Mouse (Mus musculus) lung, postnatal 0 days (tissue): ENCODE measurements around the gene Gm10217.

Experiments
- CTCF ChIP-seq: IDR thresholded peaks from 2 replicates; pipeline ENCODE4 v1.5.1; 2016; ENCODE audit warnings: antibody characterized with exemption, mild to moderate bottlenecking
- EP300 ChIP-seq: IDR thresholded peaks from 2 replicates; pipeline ENCODE4 v1.6.1; 2016; ENCODE audit warnings: antibody characterized with exemption, mild to moderate bottlenecking, control low read depth

DNA sequence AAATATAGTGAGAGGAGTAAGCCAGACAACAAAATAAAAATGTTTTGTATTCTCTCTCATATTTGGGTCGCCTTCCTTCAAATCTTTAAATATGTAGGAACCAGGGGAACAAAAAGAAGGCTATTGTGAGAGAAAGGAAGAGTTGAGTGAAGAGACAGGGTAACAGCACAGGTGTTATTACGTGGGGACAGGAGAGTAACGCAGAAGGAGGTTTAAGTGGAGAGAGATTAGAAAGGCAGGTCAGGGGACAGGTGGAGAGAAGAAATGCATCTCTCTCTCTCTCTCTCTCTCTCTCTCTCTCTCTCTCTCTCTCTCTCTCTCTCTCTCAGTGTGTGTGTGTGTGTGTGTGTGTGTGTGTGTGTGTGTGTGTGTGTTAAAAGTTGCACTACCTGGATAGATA, at the start of gene Gm10217:
- TF ChIP-seq CTCF (no peak), EP300 (no peak)
